Mouse (Mus musculus): Measurements from ENCODE around the gene Cdk14. TPM values are rescaled to one million over a fixed set of nuclear protein-coding genes. Genes with fewer than 3 reads are reported as not detected.

The Cdk14 gene
- polyA plus RNA-seq, 1 experiment from 2014 or later, result 23.5 TPM

GRCm38 (mm10) chr5:5254391-5254790 lies 165.7 kb downstream of the Cdk14 start:
- 90% methylated on average over 6 of the region's 6 CpGs for WGBS
- ATAC-seq (replicated peaks; ENCODE audit: low FRiP score) (no peak), DNase-seq (ENCODE audit: low spot score) (no peak)
- Histone ChIP-seq H3K4me1 (replicated peaks; ENCODE audit: control insufficient read depth, insufficient read depth, low read length) (no peaks in the 10 kb centered on the region), H3K27me3 (ENCODE audit: control insufficient read depth, insufficient read depth, low read length) (no peaks in the 10 kb centered on the region), H3K9ac (ENCODE audit: low read length) (no peak overlapping the region), H3K9me3 (ENCODE audit: control insufficient read depth, low read length) (no peaks in the 10 kb centered on the region), H3K4me3 (ENCODE audit: low read depth, low read length) (no peak overlapping the region), H3K4me2 (ENCODE audit: low read depth, low read length, severe bottlenecking) (no peak overlapping the region), H3K36me3 (ENCODE audit: control insufficient read depth, insufficient read depth, low read length) (no peaks in the 10 kb centered on the region), H3K27ac (ENCODE audit: low read depth, low read length) (no peak overlapping the region)

GRCm38 (mm10) chr5:5253177-5253576 lies 166.9 kb downstream of the Cdk14 start:
- ATAC-seq (replicated peaks; ENCODE audit: low FRiP score), result no peak
- no peak overlapping the region for H3K4me2 ChIP-seq (ENCODE audit: low read depth, low read length, severe bottlenecking)

DNA sequence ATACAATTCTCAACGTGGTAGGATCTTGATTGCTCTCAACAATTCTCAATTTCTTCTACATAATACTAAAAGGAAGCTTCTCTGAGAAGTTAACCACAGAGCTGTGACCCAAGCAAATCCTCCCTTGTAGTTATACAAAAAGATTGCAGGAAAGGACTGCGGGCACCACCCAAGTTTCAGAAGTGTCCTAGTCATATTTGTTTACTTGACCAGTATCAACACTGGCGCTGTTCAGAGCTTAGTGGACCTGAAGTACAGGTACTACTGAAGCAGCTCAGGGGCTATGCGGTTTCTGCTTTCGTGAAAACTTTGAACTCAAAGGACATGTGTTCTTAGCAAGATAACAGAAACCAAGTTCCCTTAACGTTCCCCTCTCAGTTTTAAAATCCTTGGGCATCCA lies 172.4 kb downstream of the Cdk14 start:
- no peak overlapping the region for H3K27ac ChIP-seq (ENCODE audit: low read depth, low read length)
- ATAC-seq (replicated peaks; ENCODE audit: low FRiP score) (no peak), DNase-seq (ENCODE audit: low spot score) (no peak)
- no peak overlapping the region for H3K4me2 ChIP-seq (ENCODE audit: low read depth, low read length, severe bottlenecking)
- WGBS, result 95% methylated on average over 6 of the region's 6 CpGs
- no peaks in the 10 kb centered on the region for H3K4me1 ChIP-seq (replicated peaks; ENCODE audit: control insufficient read depth, insufficient read depth, low read length)
- no peak overlapping the region for H3K9ac ChIP-seq (ENCODE audit: low read length)
- no peaks in the 10 kb centered on the region for H3K9me3 ChIP-seq (ENCODE audit: control insufficient read depth, low read length)
- H3K4me3 ChIP-seq (ENCODE audit: low read depth, low read length), result no peak overlapping the region
- H3K27me3 ChIP-seq (ENCODE audit: control insufficient read depth, insufficient read depth, low read length), result no peaks in the 10 kb centered on the region
- no peaks in the 10 kb centered on the region for H3K36me3 ChIP-seq (ENCODE audit: control insufficient read depth, insufficient read depth, low read length)

More at GRCm38 (mm10) chr5:5253177-5253576, 166.9 kb downstream of the Cdk14 start:
- H3K27me3 ChIP-seq (ENCODE audit: control insufficient read depth, insufficient read depth, low read length), result no peaks in the 10 kb centered on the region
- H3K4me3 ChIP-seq (ENCODE audit: low read depth, low read length), result no peak overlapping the region
- no peaks in the 10 kb centered on the region for H3K4me1 ChIP-seq (replicated peaks; ENCODE audit: control insufficient read depth, insufficient read depth, low read length)
- no peak overlapping the region for H3K9ac ChIP-seq (ENCODE audit: low read length)
- WGBS, result 91% methylated on average over 3 of the region's 3 CpGs
- H3K9me3 ChIP-seq (ENCODE audit: control insufficient read depth, low read length), result no peaks in the 10 kb centered on the region
- H3K36me3 ChIP-seq (ENCODE audit: control insufficient read depth, insufficient read depth, low read length), result no peaks in the 10 kb centered on the region
- no peak for DNase-seq (ENCODE audit: low spot score)
- no peak overlapping the region for H3K27ac ChIP-seq (ENCODE audit: low read depth, low read length)

DNA sequence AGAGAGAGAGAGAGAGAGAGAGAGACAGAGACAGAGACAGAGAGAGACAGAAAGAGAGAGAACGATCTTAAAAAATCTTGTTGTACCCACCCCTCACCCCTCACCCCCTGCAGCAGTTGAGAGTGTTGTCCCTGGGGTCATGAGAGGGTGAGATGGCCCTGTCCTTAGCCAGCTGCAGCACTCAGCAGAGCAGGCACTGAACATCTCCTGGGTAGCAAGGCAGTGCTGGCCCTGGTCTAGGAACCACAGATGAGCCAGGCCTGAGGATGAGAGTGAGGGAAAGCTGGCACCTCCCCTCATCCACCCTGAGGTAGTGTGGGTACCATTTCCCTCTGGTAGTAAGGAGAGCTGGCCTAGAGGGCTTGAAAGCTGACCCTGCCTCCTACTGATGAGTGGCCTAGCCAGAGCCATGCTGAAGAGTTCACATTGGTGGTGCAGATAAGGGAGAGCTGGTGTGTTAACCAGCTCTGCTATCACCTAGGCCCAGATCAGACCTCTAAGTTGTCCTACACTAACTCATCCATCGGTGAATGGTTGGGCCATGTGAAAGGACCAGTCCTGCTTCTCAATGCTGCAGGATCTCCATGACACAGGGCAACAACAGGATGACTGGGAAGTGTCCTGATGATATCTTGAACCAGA lies 173.5 kb downstream of the Cdk14 start:
- WGBS, result 91% methylated on average over 2 of the region's 2 CpGs
- Histone ChIP-seq H3K9me3 (ENCODE audit: control insufficient read depth, low read length) (no peaks in the 10 kb centered on the region), H3K27me3 (ENCODE audit: control insufficient read depth, insufficient read depth, low read length) (no peaks in the 10 kb centered on the region), H3K27ac (ENCODE audit: low read depth, low read length) (no peak overlapping the region), H3K4me2 (ENCODE audit: low read depth, low read length, severe bottlenecking) (no peak overlapping the region), H3K4me1 (replicated peaks; ENCODE audit: control insufficient read depth, insufficient read depth, low read length) (no peaks in the 10 kb centered on the region), H3K9ac (ENCODE audit: low read length) (no peak overlapping the region), H3K36me3 (ENCODE audit: control insufficient read depth, insufficient read depth, low read length) (no peaks in the 10 kb centered on the region), H3K4me3 (ENCODE audit: low read depth, low read length) (no peak overlapping the region)
- DNase-seq (ENCODE audit: low spot score) (no peak), ATAC-seq (replicated peaks; ENCODE audit: low FRiP score) (no peak)

DNA sequence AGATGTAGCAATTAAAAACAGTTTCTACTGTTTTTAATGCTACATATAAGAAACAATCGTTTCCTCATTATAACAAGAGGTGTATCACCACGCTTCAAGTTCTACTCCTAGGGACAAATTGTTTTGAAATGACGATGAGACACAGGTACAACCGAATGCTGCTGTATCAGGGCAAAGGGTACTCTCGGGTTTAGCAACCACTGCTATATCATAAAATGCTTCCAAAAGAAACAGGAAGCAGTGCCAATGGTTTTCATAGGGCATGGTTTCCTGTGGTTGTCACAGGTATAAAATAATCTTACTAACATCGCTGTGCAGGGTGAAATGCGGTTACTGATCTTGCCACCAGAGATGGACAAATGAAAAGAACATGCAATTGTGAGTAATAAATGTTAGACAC lies 174.9 kb downstream of the Cdk14 start:
- Histone ChIP-seq H3K27me3 (ENCODE audit: control insufficient read depth, insufficient read depth, low read length) (no peaks in the 10 kb centered on the region), H3K4me2 (ENCODE audit: low read depth, low read length, severe bottlenecking) (no peak overlapping the region), H3K27ac (ENCODE audit: low read depth, low read length) (no peak overlapping the region), H3K9ac (ENCODE audit: low read length) (no peak overlapping the region), H3K9me3 (ENCODE audit: control insufficient read depth, low read length) (no peaks in the 10 kb centered on the region), H3K36me3 (ENCODE audit: control insufficient read depth, insufficient read depth, low read length) (no peaks in the 10 kb centered on the region), H3K4me1 (replicated peaks; ENCODE audit: control insufficient read depth, insufficient read depth, low read length) (no peaks in the 10 kb centered on the region), H3K4me3 (ENCODE audit: low read depth, low read length) (no peak overlapping the region)
- ATAC-seq (replicated peaks; ENCODE audit: low FRiP score) (no peak), DNase-seq (ENCODE audit: low spot score) (no peak)
- 94% methylated on average over 7 of the region's 7 CpGs for WGBS

- no peaks in the 10 kb centered on the region for H3K4me1 ChIP-seq (replicated peaks; ENCODE audit: control insufficient read depth, insufficient read depth, low read length)
- H3K27ac ChIP-seq (ENCODE audit: low read depth, low read length), result no peak overlapping the region
- ATAC-seq (replicated peaks; ENCODE audit: low FRiP score) (no peak), DNase-seq (ENCODE audit: low spot score) (no peak)
- no peak overlapping the region for H3K9ac ChIP-seq (ENCODE audit: low read length)
- H3K4me2 ChIP-seq (ENCODE audit: low read depth, low read length, severe bottlenecking), result no peak overlapping the region
- H3K9me3 ChIP-seq (ENCODE audit: control insufficient read depth, low read length), result no peaks in the 10 kb centered on the region
- H3K36me3 ChIP-seq (ENCODE audit: control insufficient read depth, insufficient read depth, low read length), result no peaks in the 10 kb centered on the region
- no peak overlapping the region for H3K4me3 ChIP-seq (ENCODE audit: low read depth, low read length)
- H3K27me3 ChIP-seq (ENCODE audit: control insufficient read depth, insufficient read depth, low read length), result no peaks in the 10 kb centered on the region
These were observed 176.5 kb downstream of the Cdk14 start for GRCm38 (mm10) chr5:5243648-5244047.

DNA sequence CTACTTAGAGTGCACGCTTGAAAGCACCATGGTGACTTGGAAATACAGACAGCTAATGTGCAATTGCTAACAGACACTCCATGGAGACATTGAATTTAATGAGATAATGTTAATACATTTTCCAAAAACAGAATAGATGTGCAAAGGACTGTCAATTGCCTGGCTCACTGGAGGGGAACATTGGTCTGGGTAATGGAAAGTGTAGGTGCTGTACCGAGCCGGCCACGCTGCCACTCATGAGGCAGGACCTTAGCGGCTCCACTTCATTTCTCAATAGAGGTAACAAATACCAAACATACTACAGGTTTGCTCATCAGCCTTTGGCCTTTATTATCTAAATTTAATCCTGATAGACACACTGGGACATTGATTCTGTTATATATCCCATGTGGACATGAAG lies 177.4 kb downstream of the Cdk14 start:
- H3K9ac ChIP-seq (ENCODE audit: low read length), result no peak overlapping the region
- no peaks in the 10 kb centered on the region for H3K9me3 ChIP-seq (ENCODE audit: control insufficient read depth, low read length)
- ATAC-seq (replicated peaks; ENCODE audit: low FRiP score) (no peak), DNase-seq (ENCODE audit: low spot score) (no peak)
- WGBS, result 97% methylated on average over 5 of the region's 5 CpGs
- H3K27ac ChIP-seq (ENCODE audit: low read depth, low read length), result no peak overlapping the region
- no peak overlapping the region for H3K4me2 ChIP-seq (ENCODE audit: low read depth, low read length, severe bottlenecking)
- H3K27me3 ChIP-seq (ENCODE audit: control insufficient read depth, insufficient read depth, low read length), result no peaks in the 10 kb centered on the region
- H3K36me3 ChIP-seq (ENCODE audit: control insufficient read depth, insufficient read depth, low read length), result no peaks in the 10 kb centered on the region
- no peaks in the 10 kb centered on the region for H3K4me1 ChIP-seq (replicated peaks; ENCODE audit: control insufficient read depth, insufficient read depth, low read length)
- no peak overlapping the region for H3K4me3 ChIP-seq (ENCODE audit: low read depth, low read length)

DNA sequence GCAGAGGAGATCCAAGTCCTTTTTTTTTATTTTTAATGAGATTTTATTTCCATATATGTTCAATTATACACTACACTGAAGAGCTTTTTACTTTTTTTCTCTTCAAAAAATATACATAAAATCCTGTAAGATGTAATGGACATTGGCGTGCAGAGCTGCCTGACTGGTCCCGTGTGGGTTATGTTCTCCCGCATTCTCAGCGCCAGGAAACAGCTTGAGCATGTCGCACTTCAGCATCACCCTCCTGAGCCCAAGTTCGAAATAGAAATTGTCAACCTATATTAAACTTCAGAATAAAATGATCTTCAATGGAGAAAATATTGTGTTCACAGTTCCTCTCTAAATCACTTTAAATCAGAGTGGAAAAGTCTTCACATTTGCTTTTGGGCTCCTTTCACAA lies 179.0 kb downstream of the Cdk14 start:
- Histone ChIP-seq H3K36me3 (ENCODE audit: control insufficient read depth, insufficient read depth, low read length) (no peaks in the 10 kb centered on the region), H3K27me3 (ENCODE audit: control insufficient read depth, insufficient read depth, low read length) (no peaks in the 10 kb centered on the region), H3K4me1 (replicated peaks; ENCODE audit: control insufficient read depth, insufficient read depth, low read length) (no peaks in the 10 kb centered on the region), H3K4me2 (ENCODE audit: low read depth, low read length, severe bottlenecking) (no peak overlapping the region), H3K4me3 (ENCODE audit: low read depth, low read length) (no peak overlapping the region), H3K27ac (ENCODE audit: low read depth, low read length) (no peak overlapping the region), H3K9me3 (ENCODE audit: control insufficient read depth, low read length) (no peaks in the 10 kb centered on the region), H3K9ac (ENCODE audit: low read length) (no peak overlapping the region)
- 90% methylated on average over 6 of the region's 6 CpGs for WGBS
- ATAC-seq (replicated peaks; ENCODE audit: low FRiP score) (no peak), DNase-seq (ENCODE audit: low spot score) (no peak)

DNA sequence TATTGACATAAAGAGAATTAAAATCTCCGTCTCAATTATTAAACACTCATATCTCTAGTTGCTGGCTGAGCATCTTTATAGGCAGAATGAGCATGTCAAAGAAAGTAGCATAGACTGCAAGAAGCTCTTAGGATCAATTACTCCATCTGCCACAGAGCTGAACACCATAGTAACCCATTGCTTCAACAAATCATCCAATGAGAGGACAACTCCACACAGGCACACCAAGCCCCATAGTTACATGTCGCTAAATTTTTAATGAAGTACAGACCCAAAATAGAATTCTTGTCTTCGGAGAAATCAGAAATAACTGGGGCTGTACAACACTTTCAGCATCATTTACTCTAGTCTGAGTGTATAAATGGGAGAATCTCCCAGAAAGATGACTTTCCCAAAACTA lies 180.0 kb downstream of the Cdk14 start:
- DNase-seq (ENCODE audit: low spot score) (no peak), ATAC-seq (replicated peaks; ENCODE audit: low FRiP score) (no peak)
- Histone ChIP-seq H3K27ac (ENCODE audit: low read depth, low read length) (no peak overlapping the region), H3K4me2 (ENCODE audit: low read depth, low read length, severe bottlenecking) (no peak overlapping the region), H3K36me3 (ENCODE audit: control insufficient read depth, insufficient read depth, low read length) (no peaks in the 10 kb centered on the region), H3K9ac (ENCODE audit: low read length) (no peak overlapping the region), H3K9me3 (ENCODE audit: control insufficient read depth, low read length) (no peaks in the 10 kb centered on the region), H3K27me3 (ENCODE audit: control insufficient read depth, insufficient read depth, low read length) (no peaks in the 10 kb centered on the region), H3K4me3 (ENCODE audit: low read depth, low read length) (no peak overlapping the region), H3K4me1 (replicated peaks; ENCODE audit: control insufficient read depth, insufficient read depth, low read length) (no peaks in the 10 kb centered on the region)
- WGBS, result 94% methylated on average over 3 of the region's 3 CpGs

Data from forebrain, embryonic 11.5 days (tissue).